Mouse (Mus musculus): ENCODE data around the gene Ddi2.
"Not testable (repeated sequence)": the region's sequence is repeated elsewhere in the genome, so short reads cannot be mapped to it uniquely, and the experiment has no call there.

The Ddi2 gene

DNA sequence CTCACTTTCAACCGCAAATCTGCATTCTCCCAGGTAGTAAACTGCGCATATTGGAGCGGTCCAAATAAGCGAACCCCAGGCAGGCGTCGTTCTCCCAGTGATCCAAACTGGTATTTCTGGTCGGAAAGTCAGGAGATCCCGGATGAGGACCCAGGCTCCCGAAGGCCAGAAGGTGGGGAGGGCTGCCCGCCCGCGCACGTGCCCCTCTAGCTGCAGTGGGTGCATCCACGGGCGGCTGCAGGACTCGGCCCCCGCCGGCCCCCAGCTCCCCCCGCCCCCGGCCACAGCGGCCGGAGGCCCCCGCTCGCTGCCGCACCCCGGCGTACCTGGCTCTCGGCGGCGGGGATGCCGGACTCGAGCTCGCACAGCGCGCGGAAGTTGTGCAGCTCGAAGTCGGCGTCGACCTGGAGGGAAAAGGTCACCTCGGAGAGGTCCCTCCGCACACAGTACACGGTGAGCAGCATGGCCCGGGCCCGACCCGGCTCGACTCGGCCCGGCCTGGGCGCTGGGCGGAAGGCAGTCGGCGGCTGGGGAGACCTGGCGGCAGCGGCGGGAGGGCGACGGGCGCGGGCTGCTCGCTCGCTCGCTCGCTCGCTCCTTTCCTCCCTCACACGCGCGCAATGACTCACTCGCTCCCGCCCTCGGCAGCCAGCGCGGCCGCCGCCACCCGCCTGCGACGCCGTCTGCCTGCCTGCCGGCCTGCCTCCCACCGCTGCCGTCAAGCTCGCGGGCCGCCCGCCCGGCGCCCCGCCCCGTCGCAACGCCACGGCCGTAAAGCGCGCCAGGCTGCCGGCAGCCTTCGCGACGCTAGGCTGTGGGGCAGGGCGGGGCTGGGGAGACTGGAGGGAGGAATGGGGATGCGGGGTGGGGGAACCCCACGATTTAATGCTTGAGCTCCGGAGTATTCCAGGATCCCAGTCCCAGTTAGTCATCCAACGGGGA, at the start of gene Ddi2:
Gene Ddi2, minus strand, starts transcription at position 689 of the 942 bp plus-strand sequence.
- peak; percentile 86 to 92 for DNase-seq (ENCODE audit: low spot score in 2 of 2)

DNA sequence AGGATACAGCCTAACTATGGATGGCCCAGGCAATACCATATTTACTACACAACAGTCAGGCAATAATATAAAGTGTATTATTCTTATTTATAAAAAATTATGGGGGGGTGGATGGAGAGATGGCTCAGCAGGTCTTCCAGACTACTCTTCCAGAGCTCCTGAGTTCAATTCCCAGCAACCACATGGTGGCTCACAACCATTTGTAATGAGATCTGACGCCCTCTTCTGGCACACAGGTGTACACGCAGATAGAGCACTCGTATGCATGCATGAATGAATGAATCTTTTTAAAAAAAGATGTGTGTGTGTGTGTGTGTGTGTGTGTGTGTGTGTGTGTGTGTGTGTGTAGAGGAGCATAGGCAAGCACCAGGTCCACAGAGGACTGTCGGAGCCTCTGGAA, 49.8 kb upstream of the Ddi2 start:
- not testable (repeated sequence) for DNase-seq (ENCODE audit: low spot score in 2 of 2)

DNA sequence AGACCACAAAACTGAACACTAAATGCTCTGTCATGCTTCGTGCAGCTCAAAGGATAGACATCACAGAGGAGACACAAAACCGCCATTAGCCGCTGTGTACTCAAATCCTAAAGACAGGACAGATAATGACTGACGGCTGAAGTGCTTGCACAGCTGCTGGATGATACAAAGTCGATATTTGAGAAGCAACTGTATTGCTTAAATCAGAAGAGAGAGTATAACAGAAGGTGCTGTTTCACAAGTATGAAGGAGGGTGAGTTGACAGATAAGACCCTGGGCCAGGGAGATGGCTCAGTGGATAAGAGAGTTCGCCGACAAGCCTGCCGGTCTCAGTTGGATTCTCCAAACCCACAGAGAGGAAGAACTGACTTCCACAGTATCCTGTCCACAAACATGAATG, 48.6 kb upstream of the Ddi2 start:
- DNase-seq (ENCODE audit: low spot score in 2 of 2): no peak

DNA sequence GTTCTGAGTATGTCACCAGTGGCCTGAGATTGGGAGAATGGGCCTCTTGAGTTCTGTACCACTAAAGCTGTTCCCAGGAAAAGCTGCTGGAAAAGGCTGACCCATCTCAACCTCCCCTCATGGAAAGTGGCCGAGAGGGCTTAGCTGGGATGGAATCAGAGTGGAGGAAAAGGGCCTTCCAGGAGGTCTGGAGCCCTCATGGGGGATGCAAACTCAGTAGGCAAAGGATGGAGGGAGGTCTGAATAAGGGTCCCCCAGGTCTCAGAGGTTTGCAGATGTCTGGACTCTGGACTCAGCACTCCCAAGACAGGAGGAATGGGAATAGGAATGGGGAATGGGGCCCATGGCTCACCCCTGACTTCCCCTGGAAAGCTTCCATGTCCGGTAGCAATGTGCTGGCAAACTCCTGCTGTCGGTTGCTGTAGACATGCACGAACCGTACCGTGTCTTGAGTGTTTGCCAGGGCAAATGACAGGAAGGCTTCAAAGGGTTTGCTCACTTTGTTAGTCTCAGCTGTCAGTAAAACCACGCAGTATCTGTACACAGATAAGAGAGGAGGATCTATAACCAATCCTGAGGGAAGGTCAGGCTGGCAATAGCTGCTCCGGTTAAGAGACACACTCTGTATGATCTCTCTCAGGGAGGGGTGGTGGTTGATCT, 46.4 kb upstream of the Ddi2 start:
- DNase-seq (ENCODE audit: low spot score in 2 of 2): no peak

DNA sequence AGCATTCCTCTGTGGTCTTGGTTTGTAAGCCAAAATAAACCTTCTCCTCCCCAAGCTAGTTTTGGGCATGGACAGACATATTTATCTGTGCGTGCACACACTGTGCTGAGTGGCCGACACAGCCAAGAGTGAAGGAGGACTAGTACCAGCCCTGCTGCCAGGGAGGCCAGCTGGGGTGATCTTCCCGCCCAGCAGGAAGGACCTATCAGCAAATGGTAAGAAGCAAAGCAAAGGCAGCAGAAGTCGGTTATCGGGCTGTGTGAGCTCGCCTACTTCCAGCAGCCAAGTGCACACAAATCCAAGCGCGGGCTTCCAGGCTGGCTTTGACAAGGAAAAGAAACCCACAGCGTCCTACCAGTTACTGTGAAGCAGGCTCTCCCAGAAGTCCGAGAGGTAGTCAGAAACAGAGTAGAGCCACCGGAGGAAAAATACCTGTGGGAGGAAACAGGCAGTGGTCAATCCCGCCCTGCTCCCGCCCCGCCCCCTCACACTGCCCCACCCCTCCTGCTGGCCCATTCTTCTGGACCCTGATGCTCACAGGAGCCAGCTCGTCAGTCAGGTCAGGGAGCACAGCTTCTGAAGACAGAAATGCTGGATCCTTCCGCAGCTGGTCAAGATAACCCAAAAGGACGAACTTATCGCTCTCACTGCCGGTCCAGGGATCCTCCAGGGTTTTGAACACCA, 44.3 kb upstream of the Ddi2 start:
- DNase-seq (ENCODE audit: low spot score in 2 of 2): peak in 1 of 2 experiments; percentile 35

DNA sequence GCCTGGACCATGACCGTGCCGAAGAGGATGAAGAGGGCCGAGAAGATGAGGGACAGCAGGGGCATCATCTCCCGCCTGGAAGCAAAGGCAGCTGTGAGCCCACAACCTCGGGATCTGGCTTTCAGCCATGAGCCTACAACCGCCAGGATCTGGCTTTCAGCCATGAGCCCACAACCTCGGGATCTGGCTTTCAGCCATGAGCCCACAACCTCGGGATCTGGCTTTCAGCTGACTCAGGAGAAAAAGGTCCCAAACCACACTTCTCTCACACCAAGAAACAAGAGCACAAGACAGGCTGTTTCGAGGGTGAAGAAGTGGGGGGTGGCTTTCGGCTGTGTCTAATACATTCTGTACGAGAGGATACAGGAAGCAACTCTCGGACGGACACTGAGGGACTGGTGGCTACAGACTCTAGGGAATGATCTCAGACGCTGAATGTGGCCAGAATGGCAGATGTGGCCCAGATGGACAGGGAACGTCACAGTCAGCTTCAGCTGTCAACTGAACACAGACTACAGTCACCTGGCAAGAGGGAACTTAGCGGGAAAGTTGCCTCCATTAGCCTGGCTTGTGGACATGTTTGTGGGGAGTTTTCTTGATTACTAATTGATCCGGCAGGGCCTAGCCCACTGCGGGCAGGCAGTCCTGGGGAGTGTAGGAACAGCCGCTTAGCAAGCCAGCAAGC, 43.6 kb upstream of the Ddi2 start:
- DNase-seq (ENCODE audit: low spot score in 2 of 2): no peak

DNA sequence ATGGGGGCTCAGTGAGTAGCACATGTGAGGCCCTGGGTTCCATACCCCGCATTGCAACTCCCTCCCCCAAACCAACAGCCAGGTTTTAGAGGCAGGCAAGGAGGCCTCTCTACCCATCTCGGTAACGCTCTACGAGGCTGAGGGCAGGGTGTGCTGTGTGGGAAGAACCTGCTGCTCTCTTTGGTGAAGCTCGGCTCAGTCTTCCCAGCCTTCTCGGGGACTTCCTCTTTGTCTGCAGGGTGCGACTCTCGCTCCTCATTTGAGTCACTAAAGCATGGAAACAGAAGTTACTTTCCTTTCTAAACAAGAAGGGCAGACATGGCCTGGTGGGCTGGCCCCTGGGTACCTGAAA, 43.1 kb upstream of the Ddi2 start:
- no peak for DNase-seq (ENCODE audit: low spot score in 2 of 2)

DNA sequence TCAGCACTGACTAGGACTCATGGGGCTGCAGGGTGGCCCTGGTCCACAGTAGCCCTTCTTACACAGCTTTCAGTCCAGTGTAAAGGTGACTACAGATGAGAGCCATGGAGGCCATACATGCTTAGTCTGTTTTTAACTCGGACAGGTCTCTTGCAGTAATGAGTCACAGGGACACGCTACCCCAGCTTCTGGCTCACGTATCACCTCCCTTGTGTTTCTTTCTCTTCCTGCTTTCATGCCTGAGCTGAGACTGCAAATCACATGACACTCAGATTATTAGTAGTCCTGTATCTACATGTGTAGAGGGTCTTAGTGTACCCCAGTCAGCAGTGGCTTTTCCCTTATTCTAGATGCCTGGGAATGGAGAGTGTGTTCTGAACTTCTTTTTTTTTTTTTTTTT, 41.8 kb upstream of the Ddi2 start:
- DNase-seq (ENCODE audit: low spot score in 2 of 2): no peak

DNA sequence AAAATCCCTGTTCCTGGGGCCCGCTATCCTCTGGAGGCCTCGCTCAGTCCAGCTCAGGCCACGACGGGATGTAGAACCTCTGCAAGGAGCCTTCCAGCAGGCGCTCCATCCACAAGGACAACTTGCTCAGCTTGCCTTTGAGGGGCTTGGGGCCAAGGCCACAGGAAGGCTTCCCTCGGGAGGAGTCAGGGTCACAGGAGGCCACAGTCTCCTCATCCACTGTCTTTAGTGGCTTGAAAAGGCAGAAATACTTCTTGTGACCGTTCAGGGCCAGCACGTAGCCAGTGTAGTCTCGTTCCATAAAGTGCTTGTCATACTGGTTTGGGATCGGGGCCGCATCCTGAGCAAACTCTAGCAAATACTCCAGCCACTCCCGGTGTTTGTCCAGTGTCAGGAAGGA, 40.3 kb upstream of the Ddi2 start:
- no peak for DNase-seq (ENCODE audit: low spot score in 2 of 2)

DNA sequence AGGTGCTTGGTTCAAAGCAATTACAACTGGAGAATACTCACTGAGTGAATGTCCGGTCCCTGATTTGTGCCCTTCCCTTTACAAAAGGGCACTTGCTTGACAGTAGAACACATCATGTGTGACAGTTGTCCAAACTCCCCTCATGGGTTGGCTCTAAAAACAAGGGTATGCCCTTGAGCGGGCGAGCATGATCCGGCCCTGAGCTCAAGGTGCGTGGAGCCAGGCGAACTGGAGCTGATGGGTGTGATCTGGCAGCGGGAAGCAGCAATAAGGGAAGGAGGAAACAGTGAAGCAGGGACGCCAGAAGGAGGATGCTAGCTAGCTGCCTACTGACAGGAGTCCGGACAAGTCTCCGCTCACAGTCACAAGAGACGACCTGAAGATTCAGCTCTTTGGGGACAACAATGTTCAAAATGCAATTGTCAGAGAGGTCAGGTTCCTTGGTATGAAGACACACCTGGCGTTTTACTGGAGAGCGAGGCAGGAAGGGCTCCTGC, 38.9 kb upstream of the Ddi2 start:
- no peak for DNase-seq (ENCODE audit: low spot score in 2 of 2)

DNA sequence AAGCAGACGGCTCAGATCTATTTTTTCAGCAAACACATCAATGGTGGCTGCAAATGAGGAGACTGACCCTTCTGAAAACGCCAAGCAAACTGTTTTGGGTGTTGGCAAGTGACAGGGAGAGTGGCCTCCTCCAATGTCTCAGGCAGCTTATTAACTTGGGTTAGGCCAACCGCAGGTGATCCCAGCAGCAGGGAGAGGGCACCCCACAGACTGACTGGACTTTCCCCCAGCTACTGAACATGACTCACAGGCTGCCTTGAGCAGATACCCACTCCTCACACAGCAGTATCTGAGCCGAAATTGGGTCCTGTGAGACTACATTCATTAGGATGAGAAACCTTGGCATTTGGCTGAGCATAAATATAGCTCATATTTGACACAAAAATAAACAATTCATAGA, 37.7 kb upstream of the Ddi2 start:
- DNase-seq (ENCODE audit: low spot score in 2 of 2): no peak

DNA sequence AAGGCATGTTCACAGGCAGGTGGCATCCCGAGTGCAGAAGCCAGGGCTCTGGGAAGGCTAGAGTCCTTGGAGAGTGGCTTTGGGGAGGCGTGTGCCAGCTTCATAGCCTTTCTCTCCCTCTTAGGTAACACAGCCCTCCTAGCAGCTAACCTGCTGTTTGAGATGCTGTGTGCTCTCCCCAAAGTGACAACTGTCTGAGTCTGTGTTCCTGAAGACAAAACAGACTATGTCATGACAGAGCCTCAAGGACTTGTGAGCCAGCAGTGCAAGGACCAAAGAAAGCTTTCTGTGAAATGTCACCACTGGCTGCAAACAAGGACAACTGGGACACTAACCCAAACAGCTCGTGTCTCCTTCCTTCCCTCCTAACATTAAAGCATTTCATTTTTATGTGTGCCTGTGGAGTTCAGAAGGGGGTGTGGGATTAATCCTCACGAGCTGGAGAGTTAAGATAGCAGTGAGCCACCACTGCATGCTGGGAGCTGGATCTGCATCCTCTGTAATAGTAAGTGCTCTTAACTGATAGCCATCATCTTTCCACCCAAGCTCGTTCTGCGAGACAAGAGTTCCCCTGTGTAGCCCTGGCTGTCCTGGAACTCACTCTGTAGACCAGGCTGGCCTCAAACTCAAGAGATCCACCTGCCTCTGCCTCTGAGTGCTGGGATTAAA, 35.8 kb upstream of the Ddi2 start:
- no peak for DNase-seq (ENCODE audit: low spot score in 2 of 2)

DNA sequence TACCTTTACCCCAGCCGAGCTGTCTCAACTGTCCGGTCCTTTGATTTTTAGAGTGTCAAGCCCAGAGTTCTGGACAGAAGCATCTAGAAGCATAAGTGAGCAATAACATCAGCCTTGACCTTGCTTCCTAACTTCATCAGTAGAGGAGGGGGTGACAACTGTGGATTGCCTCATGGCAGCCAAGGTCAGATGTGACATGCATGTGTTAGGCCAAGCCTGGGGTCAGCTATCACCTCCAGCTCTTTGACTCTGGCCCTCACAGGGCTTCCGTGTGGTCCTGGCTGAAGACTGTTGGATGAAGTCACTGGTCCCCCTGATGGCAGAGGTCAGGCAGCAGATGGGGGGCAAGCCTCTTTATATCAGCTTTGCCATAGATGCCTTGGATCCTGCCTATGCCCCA, 33.9 kb upstream of the Ddi2 start:
- DNase-seq (ENCODE audit: low spot score in 2 of 2): no peak

DNA sequence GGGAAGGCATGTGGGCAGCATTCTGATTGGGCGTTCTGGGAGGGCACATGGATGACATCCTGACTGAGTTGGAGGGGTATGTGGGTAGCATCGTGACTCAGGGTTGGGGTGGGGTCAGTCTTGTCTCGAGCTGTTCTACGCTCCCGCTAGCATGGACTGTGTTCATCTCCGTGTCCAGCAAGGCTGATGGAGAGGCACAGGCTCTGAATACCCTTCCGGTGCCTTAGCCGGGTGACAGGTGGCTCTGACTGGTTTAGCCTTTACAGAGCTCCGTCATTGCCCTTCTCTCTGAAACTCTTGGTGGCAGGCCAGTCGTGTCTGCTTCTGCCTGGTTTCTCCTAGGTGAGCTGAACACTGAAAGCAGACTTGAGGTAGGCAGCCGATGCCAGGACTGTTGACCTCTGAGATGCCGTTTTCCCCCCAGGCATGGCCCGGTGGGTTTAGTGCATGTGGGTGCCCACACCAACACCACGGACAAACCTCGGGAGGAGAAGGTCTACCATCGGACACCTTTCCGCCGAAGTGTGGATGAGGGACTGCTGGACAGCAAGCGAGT, 32.2 kb upstream of the Ddi2 start:
- no peak for DNase-seq (ENCODE audit: low spot score in 2 of 2)

DNA sequence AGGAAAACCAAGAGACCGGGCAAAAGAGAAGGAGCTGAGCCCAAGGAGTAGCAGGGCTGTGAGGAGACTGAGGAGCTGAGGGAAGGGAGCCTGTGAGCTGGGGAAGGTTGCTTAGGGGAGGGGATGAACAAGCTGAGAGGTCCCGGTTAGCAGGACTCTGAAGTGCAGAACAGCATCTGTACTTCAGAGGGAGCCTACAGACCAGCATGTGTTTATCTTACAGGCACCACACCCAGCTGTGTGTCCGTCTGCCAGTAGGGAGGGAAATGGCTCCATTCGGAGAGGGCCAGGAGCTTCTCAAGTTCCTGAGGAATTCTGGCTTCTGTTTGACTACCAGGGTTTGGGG, 28.8 kb upstream of the Ddi2 start:
- DNase-seq (ENCODE audit: low spot score in 2 of 2): no peak

DNA sequence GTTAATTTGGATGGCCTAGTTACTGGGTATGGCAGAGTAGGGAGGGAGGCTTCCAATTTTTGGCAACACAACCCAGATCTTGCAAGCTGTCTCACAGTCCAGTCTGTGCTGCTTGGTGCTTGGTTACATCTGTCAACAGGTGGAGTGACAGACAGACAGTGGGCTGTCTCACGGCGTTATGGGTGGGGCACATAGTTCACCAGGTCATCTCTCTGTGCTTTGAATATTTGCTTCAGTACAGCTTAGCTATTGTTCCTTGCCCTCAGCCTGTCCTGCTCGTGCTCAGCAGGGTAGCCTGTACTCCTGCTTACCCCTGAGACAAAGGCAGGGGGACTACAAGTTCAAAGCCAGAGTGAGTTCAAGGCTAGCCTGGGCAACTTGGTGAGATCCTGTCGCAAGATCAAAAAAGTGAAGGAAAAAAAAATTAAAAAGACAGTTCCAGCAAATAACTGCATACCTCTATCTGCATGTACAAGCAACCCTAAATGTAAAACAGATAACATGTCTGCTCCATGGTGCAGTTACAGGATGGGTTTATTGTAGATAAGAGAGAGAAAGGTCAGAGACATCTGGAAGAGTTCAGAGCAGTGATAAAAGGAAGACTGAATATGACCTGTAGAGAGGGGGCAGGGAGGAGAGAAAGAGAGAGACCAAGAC, 28.3 kb upstream of the Ddi2 start:
- no peak for DNase-seq (ENCODE audit: low spot score in 2 of 2)

DNA sequence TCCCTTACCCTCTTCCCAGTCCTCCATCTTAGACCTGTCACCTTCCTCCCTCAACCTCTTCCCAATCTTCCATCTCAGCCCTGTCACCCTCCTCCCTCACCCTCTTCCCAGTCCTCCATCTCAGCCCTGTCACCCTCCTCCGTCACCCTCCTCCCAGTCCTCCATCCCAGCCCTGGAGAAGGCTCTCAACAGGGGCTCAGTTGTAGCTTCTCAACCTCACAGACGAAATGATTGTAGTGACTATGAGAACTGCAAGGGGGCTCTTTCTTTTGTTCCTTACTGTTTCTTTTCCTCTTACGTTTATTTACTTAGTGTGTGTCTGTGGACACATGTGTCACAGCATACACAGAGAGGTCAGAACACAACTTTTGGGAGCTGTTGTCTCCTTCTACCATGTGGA, 27.6 kb upstream of the Ddi2 start:
- DNase-seq (ENCODE audit: low spot score in 2 of 2): no peak

DNA sequence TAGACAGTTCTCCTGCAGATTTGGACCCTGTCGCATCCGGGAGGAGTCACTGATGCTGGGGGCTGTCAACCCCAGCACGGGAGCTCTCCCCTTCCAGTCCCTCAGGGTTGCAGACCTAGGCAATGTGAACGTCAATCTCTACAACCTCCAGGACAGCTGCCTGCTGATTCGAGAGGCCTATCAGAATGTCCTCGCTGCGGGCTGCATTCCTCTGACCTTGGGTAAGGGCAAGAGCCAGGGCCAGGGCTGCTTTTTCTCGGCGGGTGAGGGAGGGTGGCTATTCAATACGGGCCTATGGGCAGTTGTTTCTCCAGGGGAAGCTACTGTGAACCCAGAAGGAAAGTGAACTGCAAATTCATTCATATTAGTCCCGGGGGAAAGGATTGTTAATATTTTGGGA, 26.3 kb upstream of the Ddi2 start:
- no peak for DNase-seq (ENCODE audit: low spot score in 2 of 2)

DNA sequence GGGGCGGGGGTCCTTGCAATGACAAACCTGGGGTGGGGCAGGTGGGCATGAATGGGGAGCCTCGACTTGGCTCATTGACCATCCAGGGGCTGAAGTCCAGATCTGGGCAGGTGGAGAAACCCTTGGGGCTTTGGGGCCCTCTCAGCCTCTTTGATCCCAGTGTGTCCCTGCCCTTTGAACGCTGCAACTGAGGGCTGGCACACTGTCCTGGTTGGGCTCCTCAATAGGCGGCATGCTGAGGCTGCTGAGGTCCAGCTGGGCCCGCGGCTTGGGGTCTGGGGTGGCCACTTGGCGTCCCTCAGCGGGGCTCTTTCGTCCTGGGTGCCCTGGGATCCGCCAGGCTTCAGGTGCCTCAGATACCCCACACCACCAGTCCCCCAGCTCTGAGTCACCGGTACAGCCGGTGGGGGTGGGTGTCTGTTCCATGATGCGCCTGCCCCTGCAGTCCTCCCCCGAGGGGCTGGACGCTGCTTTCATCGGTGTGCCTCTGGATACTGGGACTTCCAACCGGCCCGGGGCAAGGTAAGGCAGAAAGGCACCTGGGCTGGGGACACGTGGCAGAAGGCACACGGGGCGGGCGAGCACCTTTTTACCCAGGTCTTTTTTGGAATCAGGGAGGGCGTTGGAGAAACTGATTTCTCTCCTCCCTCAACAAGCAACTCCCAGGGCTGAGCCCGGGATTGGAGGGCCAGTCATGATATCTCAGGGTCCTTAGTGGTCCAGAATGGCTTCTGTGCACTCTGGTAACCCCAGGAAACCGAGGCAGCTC, 23.5 kb upstream of the Ddi2 start, which contains the start of gene Agmat:
Gene Agmat, plus strand, starts transcription at position 95 of the 769 bp plus-strand sequence.
- DNase-seq (ENCODE audit: low spot score in 2 of 2): no peak

DNA sequence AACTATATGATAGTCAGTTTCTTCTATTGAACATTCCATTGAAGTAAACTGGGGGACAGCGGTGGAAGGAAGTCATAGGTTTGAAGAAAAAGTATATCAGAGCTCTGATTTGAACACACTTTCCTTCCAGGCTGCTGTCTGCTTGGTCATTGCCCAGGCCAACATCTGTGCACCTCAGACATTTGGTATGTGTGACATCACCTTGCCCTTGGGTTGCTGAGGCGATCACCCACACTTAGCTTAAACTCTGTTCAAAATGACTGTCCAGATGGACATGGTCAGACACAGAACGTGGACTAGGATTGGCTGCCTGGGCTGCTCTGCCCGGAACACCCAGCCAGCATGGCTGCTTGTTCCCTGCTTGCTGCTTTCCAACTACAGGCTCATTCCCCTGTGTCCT, 19.2 kb upstream of the Ddi2 start:
- no peak for DNase-seq (ENCODE audit: low spot score in 2 of 2)
